Mouse (Mus musculus): Measurements from ENCODE around the gene Ndufa9.

DNA sequence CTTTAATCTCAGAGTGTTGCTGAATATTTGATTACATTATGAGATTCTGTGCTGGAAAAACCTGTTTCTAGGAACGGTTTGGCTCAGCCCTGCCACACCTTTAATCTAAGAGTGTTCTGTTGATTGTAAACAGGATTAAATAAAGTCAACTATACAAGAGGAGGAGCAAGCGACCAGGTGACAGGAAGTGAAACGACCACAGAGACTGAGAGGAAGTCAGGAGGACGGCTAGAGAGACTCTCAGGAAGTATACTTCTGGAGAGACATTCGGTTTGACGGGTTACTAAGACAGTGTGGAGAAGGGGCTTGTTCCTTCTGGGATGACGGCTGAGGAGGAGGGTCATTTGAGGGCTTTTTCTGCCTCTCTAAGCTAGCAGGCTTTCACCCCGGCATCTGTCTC is 12.3 kb downstream of the Ndufa9 start:
- TF ChIP-seq GATA1 (IDR thresholded peaks at IDR 0.05; ENCODE audit: borderline replicate concordance, low read length) = no peak
- no peak for TF ChIP-seq CTCF (IDR thresholded peaks at IDR 0.05; ENCODE audit: low read depth, low read length)
- TF ChIP-seq TAL1 (conservative IDR thresholded peaks at IDR 0.05; ENCODE audit: low read depth, low read length) = no peak
- TF ChIP-seq POLR2AphosphoS5 (IDR thresholded peaks at IDR 0.05; ENCODE audit: insufficient replicate concordance, low read depth, low read length) = no peak
- no peak for TF ChIP-seq GATA2 (IDR thresholded peaks at IDR 0.05; ENCODE audit: borderline replicate concordance, low read depth, low read length)

Measured in G1E (cell line).